Mouse (Mus musculus) hindlimb bud, embryonic 11.5 days (tissue): ENCODE results near the gene Krt88.

ENCODE experiments used
- DNase-seq: peaks from one replicate; pipeline ENCODE4 v3.0.0-alpha.2; 2012; ENCODE audit warnings: low read depth, low spot score; ENCODE audit errors: extremely low spot score

The Krt88 gene

DNA sequence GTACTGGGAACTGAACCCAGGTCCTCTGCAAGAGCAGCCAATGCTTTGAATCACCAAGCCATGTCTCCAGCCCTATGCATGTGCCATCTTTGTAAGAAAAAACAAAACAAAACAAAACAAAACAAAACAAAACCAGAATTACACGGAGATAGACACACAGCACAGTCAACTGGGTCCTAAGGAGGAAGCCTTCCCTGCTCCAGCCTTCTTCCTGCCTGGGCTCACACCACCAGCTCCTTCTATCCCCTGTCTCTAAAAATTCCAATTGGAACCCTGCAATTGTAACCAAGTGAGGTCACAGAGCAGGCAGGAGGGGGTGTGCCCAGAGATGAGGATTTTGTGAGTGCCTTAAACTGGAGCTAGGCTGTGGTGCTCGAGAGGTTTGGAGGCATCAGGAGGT, at the start of gene Krt88:
Krt88 (plus strand) TSS at position 301 of the 400 bp plus-strand sequence.
- DNase-seq, result no peak

DNA sequence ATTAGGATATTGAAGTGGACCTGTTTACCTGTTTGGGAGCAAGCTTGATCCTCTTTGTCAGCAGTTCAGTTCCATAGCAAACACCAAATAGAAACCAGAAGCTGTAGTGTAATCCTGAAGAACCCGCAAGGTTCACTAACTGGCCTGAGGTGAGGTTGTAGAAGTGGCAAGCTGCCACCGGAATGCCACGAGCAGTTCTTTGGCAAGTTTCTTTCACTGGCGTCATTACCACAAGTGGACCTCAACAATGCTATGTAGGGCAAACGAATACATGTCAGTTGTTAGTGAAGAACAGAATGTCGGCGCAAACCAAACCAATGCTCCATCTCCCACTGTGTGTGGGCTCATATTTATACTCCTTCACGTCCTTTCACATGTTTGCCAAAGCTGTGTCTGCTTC, 49.3 kb upstream of the Krt88 start:
- DNase-seq, result no peak

DNA sequence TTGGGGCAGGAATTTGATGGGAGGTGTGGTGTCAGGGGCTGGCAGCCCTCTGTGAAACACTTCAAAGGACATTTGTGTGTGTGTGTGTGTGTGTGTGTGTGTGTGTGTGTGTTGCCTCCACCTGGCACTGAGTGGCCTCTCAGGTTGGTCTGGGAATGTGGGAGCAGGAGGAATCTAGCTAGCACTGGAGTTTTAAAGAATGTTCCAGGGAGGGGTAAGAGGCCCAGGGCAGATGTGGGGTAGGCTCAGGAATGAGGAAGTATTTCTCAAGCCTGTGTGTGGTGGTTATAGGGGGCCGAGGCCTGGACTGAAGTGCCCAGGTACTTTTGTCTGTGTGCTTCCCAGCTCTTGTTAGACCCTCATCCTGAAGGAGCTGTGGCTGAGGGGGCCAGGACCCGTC, 36.8 kb upstream of the Krt88 start, which contains the start of gene Krt7:
Krt7 (plus strand) TSS at position 269 of the 400 bp plus-strand sequence.
- DNase-seq, result no peak

DNA sequence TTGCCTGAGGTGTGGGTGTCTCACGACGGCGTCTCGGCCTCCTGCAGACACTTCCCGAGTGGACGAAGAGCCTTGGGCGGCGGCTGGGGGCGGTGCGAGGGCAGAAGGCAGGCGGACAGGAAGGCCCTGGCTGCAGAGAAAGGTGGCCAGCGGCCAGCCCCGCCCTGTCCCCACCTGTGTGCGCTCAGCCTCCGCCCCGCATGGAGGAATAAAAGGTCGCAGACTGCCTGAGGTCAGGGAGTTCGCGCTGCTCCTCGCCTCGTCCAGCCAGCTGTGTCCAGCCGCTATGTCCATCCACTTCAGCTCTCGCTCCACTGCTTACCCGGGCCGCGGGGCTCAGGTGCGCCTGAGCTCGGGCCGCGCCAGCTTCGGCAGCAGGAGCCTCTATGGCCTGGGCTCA, 35.4 kb upstream of the Krt88 start:
- DNase-seq, result no peak

DNA sequence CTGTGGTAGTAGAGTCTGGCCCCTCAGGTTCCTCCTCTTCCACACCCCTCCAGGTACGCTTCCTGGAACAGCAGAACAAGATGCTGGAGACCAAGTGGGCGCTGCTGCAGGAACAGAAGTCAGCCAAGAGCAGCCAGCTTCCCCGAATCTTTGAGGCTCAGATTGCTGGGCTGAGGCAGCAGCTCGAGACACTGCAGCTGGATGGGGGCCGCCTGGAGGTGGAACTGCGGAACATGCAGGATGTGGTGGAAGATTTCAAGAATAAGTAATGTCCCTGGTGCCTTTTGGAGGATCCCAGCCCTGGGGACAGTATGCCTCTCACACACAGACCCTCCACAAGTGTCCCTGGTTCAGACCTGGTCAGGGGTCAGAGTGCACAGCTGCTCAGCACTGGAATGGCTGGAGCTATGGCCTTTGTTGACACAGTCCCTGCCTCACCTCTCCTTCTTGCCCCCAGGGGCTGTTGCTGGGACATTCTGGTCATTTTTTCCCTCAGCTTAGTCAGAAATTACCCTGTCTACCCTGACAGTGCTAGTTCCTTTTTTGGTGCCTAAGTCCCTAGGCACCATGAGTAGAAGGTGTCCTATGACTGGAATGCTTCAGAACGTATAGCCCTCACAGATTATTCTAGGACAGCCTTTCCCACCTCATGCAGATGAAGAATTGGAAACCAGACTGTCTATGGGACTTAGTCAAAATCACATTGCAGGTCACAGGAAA, 33.5 kb upstream of the Krt88 start:
- DNase-seq, result no peak

DNA sequence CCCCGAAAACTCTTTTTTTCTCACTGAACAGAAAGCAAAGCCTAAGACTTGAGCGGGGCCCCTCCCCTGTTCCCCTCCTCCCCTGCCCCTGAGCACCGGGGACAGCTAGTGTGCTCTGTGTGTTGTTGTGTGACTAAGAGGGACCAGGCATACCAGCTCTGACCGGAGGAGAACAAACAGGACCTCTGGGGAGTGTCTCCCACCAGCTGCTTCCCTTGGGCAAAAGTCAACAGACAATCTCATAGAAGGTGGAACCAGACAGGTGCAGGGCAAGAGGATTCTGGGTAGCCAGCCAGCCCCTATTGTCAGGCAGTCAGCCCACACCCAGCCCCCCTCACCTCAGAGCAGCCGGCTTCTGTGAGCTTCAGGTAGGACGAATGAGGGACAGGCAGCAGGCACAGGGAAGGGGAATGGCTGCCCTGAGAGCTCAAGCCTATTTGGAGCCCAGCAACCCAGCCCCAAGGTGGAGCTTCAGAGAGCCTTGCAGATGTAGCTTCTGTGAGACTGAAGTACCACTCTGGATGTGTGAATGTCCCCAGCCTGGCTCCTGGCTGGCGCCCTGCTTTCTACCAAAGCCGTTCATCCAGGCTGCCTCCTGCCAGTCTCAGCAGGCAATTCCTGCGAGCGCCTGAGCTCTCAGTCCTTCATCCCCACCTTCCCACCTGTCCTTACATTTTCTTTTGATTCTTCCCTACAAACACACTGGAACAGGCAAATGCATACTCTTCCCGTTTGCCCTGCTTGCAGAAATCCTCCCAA, 32.6 kb upstream of the Krt88 start:
- DNase-seq, result no peak

DNA sequence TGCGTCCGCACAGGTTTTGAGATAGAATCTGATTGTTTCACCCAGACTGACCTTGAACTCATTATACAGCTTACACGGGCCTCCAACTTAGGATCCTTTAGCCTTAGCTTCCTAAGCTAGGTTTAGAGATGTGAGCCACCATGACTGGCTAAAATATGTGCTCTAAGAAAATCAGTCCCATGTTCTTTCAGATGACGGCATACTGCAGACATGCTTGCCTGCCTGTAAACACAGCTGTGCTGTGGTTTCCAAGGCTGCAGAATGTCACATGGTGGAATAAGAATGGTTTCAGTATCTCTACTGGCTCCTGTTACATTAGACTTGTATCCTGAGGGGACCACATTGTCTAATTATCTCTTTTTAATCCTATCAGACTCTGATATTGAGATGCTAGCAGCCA, 28.6 kb upstream of the Krt88 start:
- DNase-seq, result no peak

DNA sequence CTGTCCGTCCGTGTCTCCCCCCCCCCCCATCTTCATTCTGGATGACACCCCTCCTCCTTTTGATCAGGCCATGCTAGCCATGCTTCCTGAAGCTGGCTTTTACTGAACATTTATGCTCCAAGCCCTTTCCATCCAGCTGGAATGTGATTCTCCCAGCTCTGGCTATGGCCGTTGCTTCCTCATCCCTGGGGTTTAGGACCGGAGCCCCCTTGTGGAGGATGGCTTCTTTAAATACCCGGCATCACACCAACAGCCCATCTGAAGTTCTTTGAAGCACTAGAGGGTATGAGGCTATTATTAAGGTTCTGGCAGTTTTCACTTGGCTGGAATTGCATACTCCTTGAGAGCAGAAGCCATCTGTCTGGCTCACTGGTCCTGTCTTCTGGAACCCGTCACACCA, 26.6 kb upstream of the Krt88 start:
- DNase-seq, result no peak

DNA sequence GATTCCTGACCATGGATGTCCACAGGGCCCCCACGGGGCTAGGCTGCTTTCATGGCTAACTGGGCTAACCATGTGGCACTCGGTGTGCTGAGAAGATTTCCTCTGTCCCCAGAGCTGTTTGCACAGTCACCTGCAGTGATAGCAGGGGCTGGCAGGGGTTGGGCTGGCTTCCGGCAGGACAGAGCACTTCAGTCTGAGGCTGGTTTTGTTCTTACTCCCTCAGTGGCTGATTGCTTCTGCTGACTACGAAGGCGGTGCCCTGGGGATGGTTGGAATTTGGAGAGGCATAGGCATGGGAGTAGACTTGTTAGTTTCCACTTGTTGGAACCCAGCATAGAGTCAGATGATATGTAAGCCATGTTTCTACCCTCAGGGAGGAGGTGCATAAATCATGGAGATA, 22.6 kb upstream of the Krt88 start:
- no peak for DNase-seq

DNA sequence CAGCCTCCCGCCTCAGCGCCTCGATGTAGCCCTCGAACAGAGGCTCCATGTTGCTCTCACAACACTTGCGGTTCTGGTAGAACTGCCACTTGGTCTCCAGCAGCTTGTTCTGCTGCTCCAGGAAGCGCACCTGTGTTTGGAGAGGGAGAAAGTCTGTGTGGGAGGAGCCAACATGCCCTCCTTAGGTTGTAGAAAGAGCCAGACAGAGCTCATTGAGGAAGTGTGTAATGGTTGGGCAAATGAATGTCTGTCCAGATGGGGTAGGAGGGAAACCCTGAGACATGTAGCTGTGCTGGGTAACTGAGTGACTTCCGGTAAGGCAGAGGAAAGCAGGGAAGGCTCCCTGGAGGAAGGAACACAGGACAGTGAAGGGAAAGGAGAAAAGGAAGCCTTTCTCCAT, 10.9 kb upstream of the Krt88 start:
- no peak for DNase-seq

DNA sequence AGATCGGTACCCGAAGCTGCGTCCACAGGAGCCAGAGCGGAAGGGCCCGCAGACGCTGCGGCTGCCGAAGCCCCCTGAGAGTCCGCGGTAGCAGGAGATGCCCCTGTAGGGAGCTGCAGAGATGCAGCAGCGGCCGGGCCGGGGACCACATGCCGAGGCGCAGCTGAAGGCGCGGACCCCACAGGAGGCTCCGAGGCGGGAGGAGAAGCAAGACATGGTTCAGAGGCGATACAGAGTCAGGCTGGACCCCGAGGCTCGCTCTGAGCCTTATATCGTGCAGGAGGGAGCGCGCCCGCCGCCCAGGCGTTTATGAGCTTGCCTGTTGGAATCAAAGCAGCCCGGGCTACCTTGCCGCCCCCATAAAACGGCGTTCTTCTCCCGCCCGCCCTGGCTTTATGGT, 9.0 kb upstream of the Krt88 start, which contains the start of gene Krt87:
Krt87 (minus strand) TSS at position 250 of the 400 bp plus-strand sequence.
- no peak for DNase-seq

DNA sequence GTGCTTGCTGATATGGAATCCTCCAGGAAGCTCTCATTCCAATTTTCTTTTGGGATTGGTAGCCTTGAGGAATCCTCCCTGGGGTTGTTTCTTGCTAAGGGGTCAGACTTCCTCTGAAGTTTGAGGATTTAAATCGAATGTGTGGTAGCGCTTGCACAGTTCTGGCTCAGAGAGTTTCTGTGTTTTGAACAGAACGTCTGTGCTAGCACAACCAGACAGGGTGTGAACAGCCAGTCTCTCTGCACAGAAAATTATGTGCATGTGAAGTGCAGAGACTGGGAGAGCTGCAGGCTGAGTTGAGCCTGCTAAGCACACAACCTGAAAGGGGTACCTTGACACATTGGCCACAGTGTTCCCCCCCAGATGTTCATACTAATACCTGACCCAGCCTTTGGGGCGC, 6.7 kb upstream of the Krt88 start:
- no peak for DNase-seq

DNA sequence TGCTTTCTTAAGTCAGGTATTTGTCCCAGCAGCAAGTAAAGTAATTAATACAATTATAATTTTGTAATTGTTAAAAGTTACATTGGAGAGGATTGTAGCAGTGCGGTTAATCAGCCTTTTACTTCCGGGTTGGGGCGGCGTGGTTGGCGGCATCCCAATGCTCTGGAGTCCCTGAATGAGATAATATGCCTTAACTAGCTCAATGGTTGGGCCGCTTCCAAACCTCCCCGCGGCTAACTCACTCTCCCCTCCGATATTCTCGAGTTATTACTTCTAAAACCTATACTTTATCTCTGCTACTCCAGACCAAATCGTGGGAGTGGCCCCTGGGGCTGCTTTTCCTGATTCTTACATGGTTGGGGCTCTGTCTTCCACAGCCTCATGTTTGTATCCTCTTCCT, 972 bp upstream of the Krt88 start:
- no peak for DNase-seq

DNA sequence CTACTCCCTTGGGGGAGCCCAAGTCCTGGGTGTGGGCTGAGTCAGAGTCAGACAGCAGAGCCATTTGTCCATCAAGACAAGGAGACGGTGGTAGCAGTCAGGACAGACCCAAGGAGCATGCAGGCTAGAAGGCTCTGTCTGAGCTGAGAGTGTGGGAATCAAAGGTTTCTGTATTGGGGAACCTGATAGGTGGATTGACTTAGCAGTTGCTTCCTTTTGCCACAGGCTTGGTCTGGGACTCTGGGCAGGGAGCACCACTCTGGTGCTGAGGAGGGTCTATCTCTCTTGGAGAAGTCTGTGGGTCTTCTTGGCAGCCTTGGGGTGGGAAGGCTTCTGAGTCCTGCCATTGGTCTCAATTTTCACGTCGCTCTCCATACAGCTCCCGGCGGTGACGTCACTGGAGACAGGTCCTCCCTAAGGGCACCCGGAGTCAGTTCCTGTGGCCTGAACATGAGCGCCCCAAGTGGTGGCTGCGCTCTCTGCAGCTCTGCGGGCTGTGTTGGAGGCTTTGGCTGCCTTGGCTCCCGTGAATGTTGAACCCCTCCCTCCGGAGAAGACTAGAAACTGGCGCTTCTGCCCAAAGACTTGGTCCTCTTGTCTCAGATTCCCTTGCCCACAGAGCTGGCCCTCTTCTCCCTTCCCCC, 5.7 kb downstream of the Krt88 start:
- peak; percentile 30 for DNase-seq

DNA sequence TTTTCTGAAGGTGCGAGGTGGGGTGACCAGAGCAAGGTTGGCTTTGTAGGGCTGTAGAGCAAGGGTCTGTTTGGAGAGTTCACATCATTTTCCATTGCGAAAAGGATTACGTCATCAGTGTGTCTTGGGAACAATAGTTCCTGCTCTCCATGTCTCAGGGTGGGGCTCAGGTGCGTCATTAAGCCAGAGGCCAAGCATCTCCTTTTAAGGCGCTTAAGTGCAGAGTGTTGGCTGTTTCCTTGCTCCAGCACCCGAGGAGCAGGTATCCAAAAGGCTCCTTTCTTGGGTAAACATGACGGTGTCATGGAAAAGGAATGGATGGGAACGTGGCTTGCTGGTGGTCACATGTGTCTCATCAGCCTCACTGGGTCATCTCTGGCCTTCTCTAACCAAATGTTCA, 7.2 kb downstream of the Krt88 start:
- DNase-seq, result no peak

DNA sequence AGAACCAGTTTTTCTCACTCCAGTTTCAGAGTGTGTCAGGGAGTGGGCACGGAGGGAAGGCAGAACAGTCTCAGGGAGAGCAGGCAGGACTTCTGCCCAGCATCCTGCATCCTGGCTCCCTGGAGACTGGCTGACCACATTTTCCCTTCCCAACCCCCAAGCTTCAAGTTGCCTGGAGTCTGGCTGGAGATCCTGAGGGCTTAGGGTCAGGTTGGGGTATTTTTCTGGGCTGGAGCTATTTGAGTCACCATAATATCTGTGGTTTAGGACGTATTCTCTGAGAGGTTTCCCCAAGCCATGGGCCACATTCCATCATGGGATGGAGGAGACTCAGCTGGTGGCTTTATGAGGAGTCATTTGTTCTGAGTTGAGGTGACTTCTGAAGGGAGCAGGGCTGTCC, 7.7 kb downstream of the Krt88 start:
- DNase-seq, result no peak

DNA sequence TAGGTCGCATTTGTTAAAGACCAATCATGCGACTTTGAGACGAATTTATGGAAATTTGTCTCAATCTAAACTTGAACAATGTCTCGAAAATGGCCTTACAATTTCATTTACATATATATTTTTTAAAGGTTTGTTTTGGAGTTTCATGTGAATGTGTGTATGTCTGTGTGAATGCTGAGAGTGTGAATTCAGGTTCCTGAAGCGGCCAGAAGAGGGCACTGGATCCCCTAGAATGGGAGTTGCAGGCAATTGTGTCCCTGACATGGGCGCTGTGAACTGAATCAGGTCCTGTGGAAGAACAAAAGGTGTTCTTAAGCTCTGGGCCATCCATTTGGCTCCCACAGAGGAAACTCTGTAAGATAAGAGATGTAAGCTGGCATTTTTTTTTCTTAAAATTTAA, 8.3 kb downstream of the Krt88 start:
- DNase-seq, result no peak

DNA sequence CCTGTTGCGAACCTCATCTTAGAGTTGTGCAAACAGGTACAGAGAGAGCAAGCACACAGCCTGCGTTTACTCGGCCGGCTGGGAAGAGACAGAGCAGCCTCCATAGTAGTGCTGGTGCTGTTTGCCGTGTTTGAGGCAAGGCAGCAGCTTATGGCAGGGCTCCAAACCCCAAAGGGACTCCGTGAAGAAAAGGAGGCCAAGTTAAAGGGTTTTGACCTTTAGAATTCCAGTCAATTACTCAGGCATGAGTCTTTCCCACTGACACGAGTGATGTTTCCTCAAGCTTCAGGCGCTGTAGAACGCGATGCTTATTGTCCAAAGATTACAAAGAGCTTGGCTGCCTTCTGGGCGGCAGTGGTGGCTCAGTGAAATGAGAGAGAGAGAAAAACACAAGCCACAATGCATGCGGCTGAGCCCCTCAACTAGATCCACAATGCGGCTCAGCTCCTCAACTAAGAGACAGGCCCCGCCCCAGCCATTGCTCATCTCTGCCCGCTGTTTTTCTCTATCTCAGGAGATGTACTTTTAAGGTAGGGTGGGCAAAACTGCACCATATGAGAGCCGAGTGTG, 10.9 kb downstream of the Krt88 start:
- no peak for DNase-seq

DNA sequence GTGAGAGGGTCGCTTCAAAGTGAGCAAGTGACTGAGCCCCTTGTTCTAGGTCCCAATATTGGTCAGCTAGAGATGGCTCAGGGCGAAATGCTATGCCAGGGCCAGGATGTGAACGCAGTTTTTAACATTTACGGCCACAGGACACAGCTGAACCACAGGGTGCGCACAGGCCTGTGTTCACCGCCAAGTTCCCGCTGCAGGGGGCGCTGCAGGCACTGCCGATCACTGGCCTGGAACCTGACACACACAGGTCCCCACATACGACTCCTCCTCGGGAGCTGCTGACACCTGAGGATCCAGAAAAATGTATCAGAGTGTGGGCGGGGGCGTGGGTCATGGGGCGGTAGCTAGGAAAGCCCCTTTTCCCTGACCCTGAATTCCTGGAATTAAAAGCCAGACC, 11.7 kb downstream of the Krt88 start:
- no peak for DNase-seq

DNA sequence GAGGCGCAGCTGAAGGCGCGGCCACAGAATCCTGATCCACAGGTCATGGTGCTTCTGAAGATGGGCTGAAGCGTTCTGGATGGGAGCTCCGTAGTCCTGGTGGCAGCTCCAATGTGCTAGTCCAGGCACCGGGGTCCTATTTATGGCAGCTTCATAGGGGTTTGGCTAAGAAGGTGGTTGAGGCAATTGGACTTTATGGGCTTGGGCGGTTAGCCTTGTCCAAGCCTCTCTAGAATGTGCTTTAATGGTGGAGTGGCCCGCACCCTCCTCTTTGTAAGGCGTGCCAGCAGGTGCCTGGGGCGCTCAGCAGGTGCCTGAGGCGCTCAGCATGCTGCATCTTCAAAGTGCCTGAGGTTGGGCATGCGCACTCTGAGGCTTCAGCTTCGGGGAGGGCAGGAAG, 16.1 kb downstream of the Krt88 start, which contains the start of gene Krt81:
Krt81 (minus strand) TSS at position 101 of the 400 bp plus-strand sequence.
- no peak for DNase-seq

DNA sequence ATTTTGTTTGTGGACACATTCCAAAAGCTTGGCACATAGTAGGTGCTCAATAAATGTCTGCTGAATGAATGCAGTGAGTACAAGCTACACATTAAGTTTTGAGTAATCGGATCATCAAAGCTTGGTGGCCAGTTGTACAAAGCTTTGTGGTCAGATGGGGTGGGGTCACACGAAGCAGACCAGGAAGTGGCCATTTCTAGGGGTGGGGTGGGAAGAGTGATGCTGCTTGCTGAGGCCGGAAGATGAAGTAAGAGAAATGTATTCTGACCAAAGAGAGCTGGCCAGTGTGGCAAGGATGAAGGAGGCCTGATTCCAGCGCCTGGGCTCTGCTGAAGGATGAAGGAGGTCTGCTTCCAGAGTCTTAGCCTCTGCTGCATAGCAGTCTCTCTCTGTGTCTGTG, 21.5 kb downstream of the Krt88 start:
- DNase-seq, result no peak
